Mouse (Mus musculus) ES-E14 (cell line): Measurements from ENCODE around the gene Ankle1. TPM values are rescaled to one million over a fixed set of nuclear protein-coding genes. Genes with fewer than 3 reads are reported as not detected.

Experiments used
- DNase-seq: peaks from one replicate; pipeline ENCODE4 v3.0.0-alpha.2; 2013; ENCODE audit warnings: low read depth, low spot score
- H3K27ac ChIP-seq: 2 replicates; pipeline ENCODE4 v1.5.1; 2012; ENCODE audit warnings: low read depth, mild to moderate bottlenecking, low read length, moderate library complexity, mixed read lengths; ENCODE audit not compliant: poor library complexity, insufficient read depth, severe bottlenecking
- H3K36me3 ChIP-seq: 2 replicates; pipeline ENCODE4 v1.6.1; 2012; ENCODE audit warnings: mild to moderate bottlenecking, low read length, moderate library complexity, mixed read lengths; ENCODE audit not compliant: control insufficient read depth, poor library complexity, insufficient read depth, severe bottlenecking
- H3K4me1 ChIP-seq, 2 experiments: fragments of 150-350 bp in 1 of 2; sonication (generic) in 1 of 2; 2 replicates each; pipeline ENCODE4 v1.6.1; 2012; ENCODE audit warnings: low read length in 2 of 2, mild to moderate bottlenecking in 1 of 2, mixed read lengths in 1 of 2; ENCODE audit not compliant: control insufficient read depth in 2 of 2, insufficient read depth in 2 of 2, poor library complexity in 1 of 2
- H3K4me3 ChIP-seq, 2 experiments: fragments of 150-350 bp in 1 of 2; sonication (generic) in 1 of 2; 2 replicates each; pipeline ENCODE4 v1.5.1; 2012; ENCODE audit warnings: low read length in 2 of 2, low read depth in 1 of 2, mild to moderate bottlenecking in 1 of 2, mixed read lengths in 1 of 2; ENCODE audit not compliant: insufficient read depth in 1 of 2, poor library complexity in 1 of 2, severe bottlenecking in 1 of 2
- H3K9ac ChIP-seq: 2 replicates; pipeline ENCODE4 v1.6.1; 2012; ENCODE audit warnings: low read depth, mild to moderate bottlenecking, low read length, mixed read lengths; ENCODE audit not compliant: poor library complexity, insufficient read depth, severe bottlenecking
- H3K9me3 ChIP-seq: fragments of 150-350 bp; sonication (generic); 2 replicates; pipeline ENCODE4 v1.6.1; 2012; ENCODE audit warnings: low read depth, mild to moderate bottlenecking, low read length; ENCODE audit not compliant: control insufficient read depth, insufficient read depth
- CHD2 ChIP-seq: IDR thresholded peaks from 2 replicates; pipeline ENCODE4 v1.6.1; 2014; ENCODE audit warnings: mild to moderate bottlenecking, low read depth, low read length, inconsistent platforms
- HCFC1 ChIP-seq: IDR thresholded peaks from 2 replicates; pipeline ENCODE4 v1.6.1; 2012; ENCODE audit warnings: low read length, inconsistent platforms, borderline replicate concordance; ENCODE audit not compliant: insufficient read depth
- MAFK ChIP-seq: IDR thresholded peaks from 2 replicates; pipeline ENCODE4 v1.6.1; 2014; ENCODE audit warnings: mild to moderate bottlenecking, low read depth, low read length, inconsistent platforms; ENCODE audit not compliant: insufficient read depth
- ZC3H11A ChIP-seq: IDR thresholded peaks from 2 replicates; pipeline ENCODE4 v1.6.1; 2012; ENCODE audit warnings: low read depth, mild to moderate bottlenecking, inconsistent platforms, low read length, borderline replicate concordance
- ZNF384 ChIP-seq: IDR thresholded peaks from 2 replicates; pipeline ENCODE4 v1.6.1; 2012; ENCODE audit warnings: low read depth, low read length, inconsistent platforms
- in situ Hi-C, 2 experiments: fragments of 600-800 bp; cut with MboI; formaldehyde crosslinking; loops; one replicate each; pipeline ENCODE4 v1.15.1; 2025; ENCODE audit warnings: low sequenced_read_pairs in 2 of 2, inconsistent platforms in 1 of 2; ENCODE audit not compliant: unreplicated experiment in 2 of 2
- total RNA-seq: library from RNA; depleted of rRNA; stranded (reverse); fragments of 300-350 nt; gene quantifications from 2 replicates; pipeline ENCODE4 v1.2.3, GENCODE M21; 2012

The Ankle1 gene
- total RNA-seq, 1 experiment: 28.9 TPM

GRCm38 (mm10) chr8:71396639-71397305 is 9.0 kb upstream of the Ankle1 start, which contains the start of gene Babam1:
Gene Babam1, plus strand, starts transcription at chr8:71396861.
- peak; percentile 91 for DNase-seq
- no peak for TF ChIP-seq ZNF384
- peak; percentile 96 for TF ChIP-seq HCFC1
- peak; percentile 27; the same call in 1 of the 2 replicates for TF ChIP-seq CHD2
- H3K9ac ChIP-seq: peak within 1 kb of the TSS; percentile 78
- in situ Hi-C loops: no loop called here
- 0 out of 2 replicates have a peak within 1 kb of the TSS, but pooled peaks have one; percentile 41 for H3K27ac ChIP-seq
- peaks cover 0 to 8% of the 10 kb centered on the region in 2 experiments; a peak in 1 of 4 replicates for H3K4me1 ChIP-seq
- peaks cover 17% of the 10 kb centered on the region for H3K36me3 ChIP-seq
- peak within 1 kb of the TSS; percentile 77 to 100 for H3K4me3 ChIP-seq
- H3K9me3 ChIP-seq: no peaks in the 10 kb centered on the region

- Histone ChIP-seq H3K27ac (no peak overlapping the region), H3K9me3 (no peaks in the 10 kb centered on the region), H3K36me3 (peaks cover 17% of the 10 kb centered on the region), H3K4me1 (peaks cover 0 to 9% of the 10 kb centered on the region in 2 experiments; a peak in 2 of 4 replicates), H3K4me3 (peak overlapping the region; percentile 77 to 100), H3K9ac (peak overlapping the region; percentile 78; the same call in 1 of the 2 replicates)
- TF ChIP-seq HCFC1 (no peak), ZNF384 (no peak), ZC3H11A (no peak), CHD2 (no peak), MAFK (no peak)
- in situ Hi-C loops: no loop called here
- no peak for DNase-seq
Measured at GRCm38 (mm10) chr8:71397701-71398100, 8.1 kb upstream of the Ankle1 start.

- H3K36me3 ChIP-seq: peaks cover 25% of the 10 kb centered on the region
- DNase-seq: no peak
- H3K27ac ChIP-seq: no peak overlapping the region
- H3K4me3 ChIP-seq: no peak overlapping the region
- H3K9ac ChIP-seq: no peak overlapping the region
- in situ Hi-C loops: no loop called here
- no peaks in the 10 kb centered on the region for H3K9me3 ChIP-seq
- peaks cover 3 to 23% of the 10 kb centered on the region in 2 experiments; a peak in 3 of 4 replicates for H3K4me1 ChIP-seq
- TF ChIP-seq CHD2 (no peak), HCFC1 (no peak)
Measured at GRCm38 (mm10) chr8:71400826-71401225, 5.0 kb upstream of the Ankle1 start.

DNA sequence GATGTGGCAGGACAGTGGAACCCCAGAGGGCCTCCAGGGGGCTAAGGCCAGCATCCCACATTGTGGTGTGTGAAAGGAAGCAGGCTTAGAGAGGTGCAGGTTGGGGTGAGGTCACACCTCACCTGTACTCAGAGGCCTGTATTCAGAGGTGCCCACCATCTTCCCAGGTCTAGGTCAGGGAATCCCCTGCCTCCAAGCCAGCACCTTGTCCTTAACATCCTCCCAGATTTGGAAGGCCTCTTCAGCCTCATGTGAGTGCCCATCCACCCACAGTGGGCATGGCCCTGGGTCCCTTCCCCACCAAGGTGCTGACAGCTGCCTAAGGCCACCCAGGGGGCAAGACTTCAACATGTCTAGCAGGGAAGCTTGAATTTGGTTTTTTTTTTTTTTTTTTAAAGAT is 4.4 kb upstream of the Ankle1 start:
- DNase-seq: no peak
- H3K9me3 ChIP-seq: no peaks in the 10 kb centered on the region
- peaks cover 3 to 20% of the 10 kb centered on the region in 2 experiments; a peak in 3 of 4 replicates for H3K4me1 ChIP-seq
- in situ Hi-C loops: no loop called here
- no peak overlapping the region for H3K9ac ChIP-seq
- no peak overlapping the region for H3K4me3 ChIP-seq
- TF ChIP-seq MAFK: no peak
- no peak for TF ChIP-seq ZNF384
- no peak for TF ChIP-seq CHD2
- TF ChIP-seq ZC3H11A: no peak
- no peak for TF ChIP-seq HCFC1
- peaks cover 25% of the 10 kb centered on the region for H3K36me3 ChIP-seq
- H3K27ac ChIP-seq: no peak overlapping the region

DNA sequence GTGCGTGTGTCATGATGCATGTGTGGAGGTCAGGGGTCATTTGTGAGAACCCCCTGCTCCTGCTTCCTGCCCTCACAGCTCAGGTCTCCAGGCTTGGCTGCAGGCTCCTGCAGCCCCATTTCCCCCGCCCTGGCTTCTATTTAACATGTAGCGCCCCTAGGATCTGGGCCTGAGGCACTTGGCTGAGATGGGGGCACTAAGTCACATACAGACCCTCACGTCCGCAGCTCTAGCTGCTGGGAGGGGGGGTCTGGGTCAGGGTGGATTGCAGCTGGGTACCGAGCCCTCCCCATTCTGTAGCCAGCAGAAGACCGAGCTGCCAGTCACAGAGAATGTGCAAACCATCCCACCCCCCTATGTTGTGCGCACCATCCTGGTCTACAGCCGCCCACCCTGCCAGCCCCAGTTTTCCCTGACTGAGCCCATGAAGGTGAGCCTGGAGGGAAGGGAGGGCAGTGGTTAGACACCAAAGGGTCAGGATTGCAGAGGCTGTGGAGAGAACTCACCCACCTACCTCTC is 3.3 kb upstream of the Ankle1 start:
- no peaks in the 10 kb centered on the region for H3K9me3 ChIP-seq
- peaks cover 30% of the 10 kb centered on the region for H3K36me3 ChIP-seq
- H3K27ac ChIP-seq: no peak overlapping the region
- peaks cover 4 to 20% of the 10 kb centered on the region in 2 experiments; a peak in 3 of 4 replicates for H3K4me1 ChIP-seq
- no peak for DNase-seq
- H3K4me3 ChIP-seq: no peak overlapping the region
- H3K9ac ChIP-seq: no peak overlapping the region
- in situ Hi-C loops: no loop called here
- no peak for TF ChIP-seq CHD2
- TF ChIP-seq ZNF384: no peak
- no peak for TF ChIP-seq MAFK
- TF ChIP-seq ZC3H11A: no peak
- TF ChIP-seq HCFC1: no peak
